Mouse (Mus musculus) midbrain, embryonic 13.5 days (tissue): ENCODE measurements around the gene Prepl. TPM values are rescaled to one million over a fixed set of nuclear protein-coding genes. Genes with fewer than 3 reads are reported as not detected.

Source experiments
- ATAC-seq: fragments of 200-750 bp; cut with Nextera tagmentation; 2 replicates; pipeline ENCODE4 v1.8.0; 2017; ENCODE audit warnings: mild to moderate bottlenecking, moderate TSS enrichment, moderate library complexity
- H3K27ac ChIP-seq: fragments of 300-500 bp; sonication (generic); 2 replicates; pipeline ENCODE4 v1.5.1; 2015; ENCODE audit warnings: inconsistent platforms, mild to moderate bottlenecking, moderate library complexity
- H3K27me3 ChIP-seq: fragments of 300-500 bp; sonication (generic); 2 replicates; pipeline ENCODE4 v1.6.1; 2015; ENCODE audit warnings: mild to moderate bottlenecking, inconsistent platforms
- H3K36me3 ChIP-seq: fragments of 300-500 bp; sonication (generic); 2 replicates; pipeline ENCODE4 v1.6.1; 2015; ENCODE audit warnings: mild to moderate bottlenecking, inconsistent platforms
- H3K4me1 ChIP-seq: fragments of 300-500 bp; sonication (generic); replicated peaks from 2 replicates; pipeline ENCODE4 v1.6.1; 2015; ENCODE audit warnings: inconsistent platforms
- H3K4me2 ChIP-seq: fragments of 300-500 bp; sonication (generic); replicated peaks from 2 replicates; pipeline ENCODE4 v1.6.1; 2015; ENCODE audit warnings: moderate library complexity, mild to moderate bottlenecking, inconsistent platforms
- H3K4me3 ChIP-seq: fragments of 300-500 bp; sonication (generic); replicated peaks from 2 replicates; pipeline ENCODE4 v1.5.1; 2015; ENCODE audit warnings: mild to moderate bottlenecking, inconsistent platforms
- H3K9ac ChIP-seq: fragments of 300-500 bp; sonication (generic); replicated peaks from 2 replicates; pipeline ENCODE4 v1.6.1; 2015; ENCODE audit warnings: mild to moderate bottlenecking, inconsistent platforms
- H3K9me3 ChIP-seq: fragments of 300-500 bp; sonication (generic); 2 replicates; pipeline ENCODE4 v1.6.1; 2016; ENCODE audit warnings: mild to moderate bottlenecking, inconsistent platforms
- WGBS: fragments of 180-500 bp; shearing (Covaris S2); methylation state at CpG from one replicate; pipeline ENCODE4 v1.1.7; 2015; 5-methylcytosine and 5-hydroxymethylcytosine counted together
- polyA plus RNA-seq: library from polyadenylated mRNA; unstranded; fragments of >200 nt; fragmentation: Nextera tagmentation; extraction: Ambion mirVana; gene quantifications from 2 replicates; pipeline ENCODE4 v1.2.1, GENCODE M21; 2015

The Prepl gene
- polyA plus RNA-seq, 1 experiment from 2014 or later: 73.8 TPM

- no peak for ATAC-seq
- 43% methylated on average over 6 of the region's 6 CpGs for WGBS
- Histone ChIP-seq H3K4me1 (peaks cover 30% of the 10 kb centered on the region), H3K4me2 (peak overlapping the region; percentile 79), H3K9me3 (no peaks in the 10 kb centered on the region), H3K36me3 (no peaks in the 10 kb centered on the region), H3K4me3 (peak overlapping the region; percentile 94), H3K9ac (0 out of 2 replicates have a peak overlapping the region, but pooled peaks have one; percentile 88), H3K27ac (no peak overlapping the region), H3K27me3 (no peaks in the 10 kb centered on the region)
Measured at GRCm38 (mm10) chr17:85089011-85089410, 1.0 kb downstream of the Prepl start.

DNA sequence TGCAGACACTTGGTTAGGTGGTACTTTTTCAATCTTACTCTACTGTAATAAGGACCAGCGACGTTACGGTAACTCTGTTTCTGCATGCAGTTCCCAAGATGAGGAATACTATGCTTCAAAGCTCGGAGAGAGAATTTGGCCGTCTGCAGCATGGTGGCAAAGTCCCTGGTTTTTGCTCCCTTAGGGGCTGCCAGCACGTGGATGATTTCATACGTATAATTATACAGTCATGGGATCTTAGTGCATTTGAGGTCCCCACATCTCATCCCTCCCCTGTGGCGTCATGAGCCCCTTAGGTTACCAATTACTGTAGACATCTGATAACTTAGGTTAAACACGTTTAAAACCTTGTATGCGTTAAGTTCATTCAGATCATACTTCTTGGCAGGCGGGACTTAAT is 1.6 kb downstream of the Prepl start:
- Histone ChIP-seq H3K9me3 (no peaks in the 10 kb centered on the region), H3K9ac (no peak overlapping the region), H3K27ac (no peak overlapping the region), H3K4me1 (peaks cover 30% of the 10 kb centered on the region), H3K4me2 (peak overlapping the region; percentile 79; the same call in 1 of the 2 replicates), H3K4me3 (no peak overlapping the region), H3K36me3 (peaks cover under 1% of the 10 kb centered on the region; the same call in 1 of the 2 replicates), H3K27me3 (no peaks in the 10 kb centered on the region)
- ATAC-seq: no peak
- 88% methylated on average over 11 of the region's 11 CpGs for WGBS

DNA sequence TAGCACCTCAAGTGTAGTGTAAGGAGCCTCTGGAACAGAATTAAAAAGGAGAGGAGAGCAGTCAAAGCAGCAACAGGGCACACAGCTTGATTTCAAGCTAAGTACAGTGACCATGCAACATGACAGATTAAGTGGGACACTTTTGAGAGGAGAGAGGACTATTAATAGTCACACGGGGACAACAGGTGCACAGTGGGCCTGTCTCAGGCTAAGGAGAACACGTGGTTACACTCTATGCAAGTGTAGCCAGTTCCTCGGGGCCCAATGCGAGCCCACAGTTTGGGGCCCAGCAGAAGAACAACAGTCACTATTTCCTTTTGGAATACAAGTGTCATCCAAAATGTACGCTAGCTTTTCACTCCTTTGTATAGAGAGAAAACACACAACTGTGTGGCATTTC is 2.5 kb downstream of the Prepl start:
- Histone ChIP-seq H3K4me2 (no peak overlapping the region), H3K27ac (no peak overlapping the region), H3K4me1 (peaks cover 30% of the 10 kb centered on the region), H3K27me3 (no peaks in the 10 kb centered on the region), H3K4me3 (no peak overlapping the region), H3K9ac (no peak overlapping the region), H3K36me3 (peaks cover 6% of the 10 kb centered on the region), H3K9me3 (no peaks in the 10 kb centered on the region)
- ATAC-seq: no peak
- WGBS: 93% methylated on average over 5 of the region's 5 CpGs

- Histone ChIP-seq H3K27me3 (no peaks in the 10 kb centered on the region), H3K9ac (no peak overlapping the region), H3K27ac (no peak overlapping the region), H3K4me3 (no peak overlapping the region), H3K4me1 (peaks cover 27% of the 10 kb centered on the region), H3K9me3 (no peaks in the 10 kb centered on the region), H3K4me2 (no peak overlapping the region), H3K36me3 (peaks cover 7% of the 10 kb centered on the region)
- no peak for ATAC-seq
- 89% methylated on average over 1 of the region's 1 CpGs for whole genome bisulfite sequencing
Measured at GRCm38 (mm10) chr17:85086501-85086900, 3.5 kb downstream of the Prepl start.

GRCm38 (mm10) chr17:85085335-85085734 is 4.7 kb downstream of the Prepl start:
- no peak for ATAC-seq
- Histone ChIP-seq H3K27me3 (no peaks in the 10 kb centered on the region), H3K9ac (no peak overlapping the region), H3K27ac (no peak overlapping the region), H3K4me1 (peaks cover 22% of the 10 kb centered on the region), H3K4me2 (no peak overlapping the region), H3K9me3 (no peaks in the 10 kb centered on the region), H3K36me3 (peaks cover 16% of the 10 kb centered on the region), H3K4me3 (no peak overlapping the region)
- WGBS: 97% methylated on average over 2 of the region's 2 CpGs

DNA sequence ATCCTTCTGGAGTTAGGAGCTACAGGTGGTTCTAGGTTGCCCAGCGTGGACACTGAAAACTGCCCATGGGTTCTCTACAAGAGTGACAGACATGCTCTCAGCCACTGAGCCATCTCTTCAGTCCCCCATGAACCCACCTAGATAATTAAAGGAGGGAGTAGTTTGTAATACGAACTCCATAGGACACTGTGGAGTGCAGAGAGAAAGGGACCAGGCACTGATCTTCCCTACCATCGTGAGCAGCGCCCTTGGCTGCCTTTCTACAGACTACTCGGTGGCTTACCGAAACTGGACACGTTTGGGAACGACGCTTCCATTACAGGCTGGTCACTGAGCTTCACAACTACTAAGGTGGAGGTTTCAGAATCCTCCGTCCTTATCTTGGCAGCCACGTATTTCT is 9.3 kb downstream of the Prepl start:
- Histone ChIP-seq H3K36me3 (peaks cover 50% of the 10 kb centered on the region), H3K4me2 (no peak overlapping the region), H3K9ac (no peak overlapping the region), H3K4me1 (no peaks in the 10 kb centered on the region; the same call in 1 of the 2 replicates), H3K4me3 (no peak overlapping the region), H3K27me3 (no peaks in the 10 kb centered on the region), H3K9me3 (no peaks in the 10 kb centered on the region), H3K27ac (no peak overlapping the region)
- ATAC-seq: no peak
- WGBS: 94% methylated on average over 11 of the region's 11 CpGs

GRCm38 (mm10) chr17:85079276-85079675 is 10.8 kb downstream of the Prepl start:
- Histone ChIP-seq H3K4me3 (no peak overlapping the region), H3K4me2 (no peak overlapping the region), H3K4me1 (no peaks in the 10 kb centered on the region), H3K27ac (no peak overlapping the region), H3K9ac (no peak overlapping the region), H3K9me3 (no peaks in the 10 kb centered on the region), H3K36me3 (peaks cover 63% of the 10 kb centered on the region), H3K27me3 (no peaks in the 10 kb centered on the region)
- WGBS: 94% methylated on average over 3 of the region's 3 CpGs
- no peak for ATAC-seq

DNA sequence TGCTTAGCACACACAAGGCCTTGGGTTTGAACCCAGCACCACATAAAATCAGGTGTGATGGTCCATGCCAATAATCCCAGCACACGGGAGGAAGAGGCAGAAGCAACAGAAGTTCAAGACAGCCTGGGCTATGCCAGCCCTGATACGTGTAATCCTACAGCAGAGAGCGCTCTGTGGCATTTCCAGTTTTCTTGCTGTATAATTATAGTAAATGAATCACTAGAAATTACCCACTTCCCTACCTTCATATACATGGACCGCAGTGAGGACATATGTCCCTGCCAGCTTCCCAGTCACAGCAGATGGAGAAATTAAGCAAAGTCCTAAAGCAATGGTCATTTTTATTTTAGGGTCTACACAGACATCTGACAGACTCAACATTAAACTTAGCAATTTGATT is 16.0 kb downstream of the Prepl start:
- no peak overlapping the region for H3K27ac ChIP-seq
- peaks cover 70% of the 10 kb centered on the region for H3K36me3 ChIP-seq
- no peaks in the 10 kb centered on the region for H3K9me3 ChIP-seq
- no peak for ATAC-seq
- H3K4me2 ChIP-seq: no peak overlapping the region
- WGBS: 97% methylated on average over 4 of the region's 4 CpGs
- H3K4me3 ChIP-seq: no peak overlapping the region
- peaks cover 14% of the 10 kb centered on the region for H3K4me1 ChIP-seq
- H3K9ac ChIP-seq: no peak overlapping the region
- no peaks in the 10 kb centered on the region for H3K27me3 ChIP-seq

DNA sequence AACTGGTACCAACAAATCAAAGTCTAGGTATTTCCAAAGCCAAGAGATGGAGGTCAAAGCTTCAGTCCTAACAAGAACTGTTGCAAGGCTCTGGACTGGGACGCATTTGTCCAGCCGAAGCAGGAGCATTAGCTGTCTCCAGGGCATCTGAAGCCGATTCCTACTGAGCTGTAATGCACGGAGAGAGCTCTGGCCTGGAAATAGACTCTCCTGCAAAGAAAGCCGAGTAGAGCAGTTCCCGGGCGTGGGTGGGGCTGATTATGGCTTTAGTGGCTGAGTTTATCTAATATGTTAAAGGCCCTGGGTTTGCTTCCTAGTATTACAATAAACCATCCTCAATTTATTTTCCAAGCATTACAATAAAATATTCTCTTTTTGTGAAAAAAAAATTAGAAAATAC is 16.8 kb downstream of the Prepl start:
- Histone ChIP-seq H3K27me3 (no peaks in the 10 kb centered on the region), H3K36me3 (peaks cover 70% of the 10 kb centered on the region), H3K27ac (0 out of 2 replicates have a peak overlapping the region, but pooled peaks have one; percentile 36), H3K4me1 (peaks cover 14% of the 10 kb centered on the region), H3K9ac (no peak overlapping the region), H3K4me2 (no peak overlapping the region), H3K4me3 (no peak overlapping the region), H3K9me3 (no peaks in the 10 kb centered on the region)
- ATAC-seq: no peak
- WGBS: 43% methylated on average over 7 of the region's 7 CpGs

- Histone ChIP-seq H3K36me3 (peaks cover 70% of the 10 kb centered on the region), H3K27me3 (no peaks in the 10 kb centered on the region), H3K27ac (0 out of 2 replicates have a peak overlapping the region, but pooled peaks have one; percentile 41), H3K4me1 (peaks cover 14% of the 10 kb centered on the region), H3K9me3 (no peaks in the 10 kb centered on the region), H3K4me2 (peak overlapping the region; percentile 19), H3K9ac (0 out of 2 replicates have a peak overlapping the region, but pooled peaks have one; percentile 26), H3K4me3 (no peak overlapping the region)
- peak; percentile 30; the same call in 1 of the 2 replicates for ATAC-seq
- WGBS: 26% methylated on average over 11 of the region's 11 CpGs
Measured at GRCm38 (mm10) chr17:85072383-85072782, 17.7 kb downstream of the Prepl start.

DNA sequence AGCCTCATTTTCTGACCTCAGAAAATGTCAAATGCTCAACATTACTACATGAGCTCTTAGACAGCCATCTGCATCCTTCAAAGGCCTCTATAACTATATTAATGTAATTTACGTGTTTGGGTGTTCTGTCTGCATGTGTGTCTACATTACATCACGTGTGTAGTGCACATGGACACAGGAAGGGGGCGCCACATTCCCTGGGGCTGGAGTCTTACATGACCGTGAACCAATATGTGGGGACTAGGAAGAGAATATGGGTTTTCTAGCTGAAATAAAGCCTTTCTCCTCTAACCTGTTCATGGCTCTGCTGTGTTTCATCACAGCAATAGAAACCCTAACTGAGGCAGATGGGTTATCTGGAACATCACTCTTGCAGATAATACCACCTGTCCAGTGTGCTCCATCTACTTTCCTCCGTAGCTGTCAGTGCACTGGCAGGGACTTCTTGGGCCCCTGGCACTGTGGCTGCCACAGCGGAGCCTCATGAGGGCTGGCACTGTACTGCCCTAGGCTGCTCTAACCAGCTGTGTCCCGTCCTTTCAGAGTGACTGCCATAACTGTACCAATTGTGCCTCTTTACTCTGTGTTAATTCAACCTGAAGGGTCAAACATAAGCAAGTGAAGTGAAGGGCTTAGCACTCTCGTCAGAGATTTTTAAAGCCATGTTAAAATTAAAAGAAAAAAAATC is 18.8 kb downstream of the Prepl start:
- H3K9ac ChIP-seq: no peak overlapping the region
- H3K9me3 ChIP-seq: no peaks in the 10 kb centered on the region
- no peak overlapping the region for H3K4me2 ChIP-seq
- H3K27ac ChIP-seq: no peak overlapping the region
- H3K4me3 ChIP-seq: no peak overlapping the region
- H3K36me3 ChIP-seq: peaks cover 69% of the 10 kb centered on the region
- no peak for ATAC-seq
- WGBS: 90% methylated on average over 8 of the region's 8 CpGs
- H3K27me3 ChIP-seq: no peaks in the 10 kb centered on the region
- peaks cover 14% of the 10 kb centered on the region for H3K4me1 ChIP-seq

- Histone ChIP-seq H3K27me3 (no peaks in the 10 kb centered on the region), H3K4me1 (peaks cover 14% of the 10 kb centered on the region), H3K9me3 (no peaks in the 10 kb centered on the region), H3K27ac (no peak overlapping the region), H3K4me2 (no peak overlapping the region), H3K4me3 (no peak overlapping the region), H3K9ac (no peak overlapping the region), H3K36me3 (peaks cover 69% of the 10 kb centered on the region)
- 91% methylated on average over 6 of the region's 6 CpGs for WGBS
- no peak for ATAC-seq
Measured at GRCm38 (mm10) chr17:85070658-85071057, 19.4 kb downstream of the Prepl start.

DNA sequence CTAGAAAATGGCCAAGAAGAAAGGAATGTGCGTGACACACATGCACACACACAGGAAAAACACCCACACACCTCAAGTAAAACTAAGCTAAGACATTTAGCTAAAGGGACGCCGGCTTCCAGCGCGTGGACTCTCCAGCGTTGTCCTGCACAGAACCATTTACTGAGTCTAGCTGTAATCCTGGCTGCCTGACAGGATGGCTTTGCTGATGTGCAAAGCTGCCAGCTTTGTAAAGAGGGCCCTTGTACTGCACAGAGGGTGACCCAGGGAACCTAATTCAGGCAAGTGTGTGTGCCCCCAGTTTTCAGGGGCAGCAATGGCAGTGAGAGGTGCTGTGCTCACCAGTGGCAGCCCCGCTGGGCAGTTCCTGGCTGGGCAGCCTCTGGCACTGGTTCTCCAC is 22.7 kb downstream of the Prepl start:
- Histone ChIP-seq H3K36me3 (peaks cover 88% of the 10 kb centered on the region), H3K27me3 (no peaks in the 10 kb centered on the region), H3K9ac (no peak overlapping the region), H3K9me3 (no peaks in the 10 kb centered on the region), H3K4me1 (peaks cover 5% of the 10 kb centered on the region), H3K4me2 (no peak overlapping the region), H3K27ac (no peak overlapping the region), H3K4me3 (no peak overlapping the region)
- 94% methylated on average over 7 of the region's 7 CpGs for WGBS
- no peak for ATAC-seq
